Comparison of ENCODE assay signal across 8 mouse cellular contexts in the genomic region with DNA sequence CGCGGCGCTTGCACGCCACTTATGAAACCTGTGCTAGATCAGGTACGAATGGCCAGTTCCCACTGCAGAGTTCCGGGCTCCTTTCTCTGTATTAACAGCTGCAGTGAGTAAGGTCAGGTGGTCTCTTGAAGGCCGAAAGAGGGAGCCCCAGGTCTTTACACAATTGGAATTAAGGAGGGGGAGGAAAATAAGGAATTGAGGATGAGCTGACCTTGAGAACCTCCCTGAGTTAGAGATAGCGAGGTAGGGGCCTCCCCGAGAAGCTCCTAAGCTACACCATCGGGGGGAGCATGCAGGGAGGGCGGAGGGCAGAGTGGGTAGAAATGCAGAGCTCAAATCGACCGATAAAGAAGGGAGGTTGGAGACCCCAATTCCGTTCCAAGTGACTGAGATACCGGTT. TPM values are rescaled to one million over a fixed set of nuclear protein-coding genes. Genes with fewer than 3 reads are reported as not detected.
DNase-seq lines count a peak whose midpoint lies in the region; ATAC-seq and TF ChIP-seq lines count a peak whose summit lies in the region.

No protein-coding gene starts in this region.

- no peaks in the 10 kb centered on the region for H3K36me3 ChIP-seq in spleen, adult 2 months (ENCODE audit: control insufficient read depth, insufficient read depth, low read length)
- H3K36me3 ChIP-seq in hindbrain, embryonic 16.5 days (ENCODE audit: control insufficient read depth, insufficient read depth, low read length) = no peaks in the 10 kb centered on the region
- H3K36me3 ChIP-seq in midbrain, embryonic 14.5 days (ENCODE audit: control insufficient read depth, insufficient read depth, low read length) = no peaks in the 10 kb centered on the region

- H3K4me2 ChIP-seq in hindbrain, embryonic 16.5 days (ENCODE audit: low read length) = peak overlapping the region; percentile 90
- peak overlapping the region; percentile 85 for H3K4me2 ChIP-seq in midbrain, embryonic 14.5 days (ENCODE audit: low read length)

- no peak for TF ChIP-seq CTCF in cerebellum, adult 2 months (IDR thresholded peaks at IDR 0.05; ENCODE audit: borderline replicate concordance, insufficient read depth, low read depth, low read length)
- TF ChIP-seq CTCF in spleen, adult 2 months (IDR thresholded peaks at IDR 0.05; ENCODE audit: extremely low read depth, insufficient read depth, insufficient read length, insufficient replicate concordance) = no peak

- peak overlapping the region; percentile 76 for H3K9ac ChIP-seq in hindbrain, embryonic 16.5 days (ENCODE audit: low read depth, low read length)
- H3K9ac ChIP-seq in midbrain, embryonic 14.5 days (replicated peaks; ENCODE audit: low read length) = peak overlapping the region; percentile 67

- peaks cover 11% of the 10 kb centered on the region; the same call in 1 of the 2 replicates for H3K4me1 ChIP-seq in cerebellum, adult 2 months (ENCODE audit: control insufficient read depth, insufficient read depth, low read length)
- peaks cover 3% of the 10 kb centered on the region; the same call in 1 of the 2 replicates for H3K4me1 ChIP-seq in spleen, adult 2 months (ENCODE audit: control insufficient read depth, insufficient read depth, insufficient read length)
- peaks cover 6% of the 10 kb centered on the region for H3K4me1 ChIP-seq in hindbrain, embryonic 16.5 days (ENCODE audit: control insufficient read depth, insufficient read depth, low read depth, low read length)
- peaks cover 10% of the 10 kb centered on the region for H3K4me1 ChIP-seq in midbrain, embryonic 14.5 days (ENCODE audit: control insufficient read depth, insufficient read depth, low read length)

- peak overlapping the region; percentile 97 for H3K4me3 ChIP-seq in cerebellum, adult 2 months (replicated peaks; ENCODE audit: insufficient read depth, low read depth, low read length)
- peak overlapping the region; percentile 95 for H3K4me3 ChIP-seq in spleen, adult 2 months (ENCODE audit: extremely low read depth, insufficient read depth, insufficient read length)
- H3K4me3 ChIP-seq in hindbrain, embryonic 16.5 days (ENCODE audit: low read length) = peak overlapping the region; percentile 77
- peak overlapping the region; percentile 69 for H3K4me3 ChIP-seq in midbrain, embryonic 14.5 days (replicated peaks; ENCODE audit: low read depth, low read length)

- peak in 1 of 2 experiments; percentile 35 for DNase-seq in cerebellum, adult 2 months
- no peak for DNase-seq in cerebellum, adult 9-10 months
- DNase-seq in spleen, adult 2 months (ENCODE audit: low read depth in 1 of 2, low spot score in 2 of 2) = no peak
- DNase-seq in spleen, postnatal 4 days (ENCODE audit: low spot score in 2 of 2) = no peak
- DNase-seq in midbrain, embryonic 14.5 days = peak; percentile 67
- no peak for DNase-seq in cerebellum, adult 8-10 months
- no peak for DNase-seq in frontal cortex, postnatal 25 days (ENCODE audit: low spot score in 2 of 2)

- under 1% methylated on average over 15 of the region's 15 CpGs for WGBS in cerebellum, adult 2 months
- WGBS in spleen, adult 2 months = under 1% methylated on average over 15 of the region's 15 CpGs
- WGBS in hindbrain, embryonic 16.5 days = 0% methylated on average over 15 of the region's 15 CpGs
- under 1% methylated on average over 15 of the region's 15 CpGs for WGBS in midbrain, embryonic 14.5 days

- H3K27ac ChIP-seq in cerebellum, adult 2 months (ENCODE audit: insufficient read depth, low read length) = peak overlapping the region; percentile 49
- H3K27ac ChIP-seq in spleen, adult 2 months (ENCODE audit: insufficient read depth, low read length) = no peak overlapping the region
- peak overlapping the region; percentile 82 for H3K27ac ChIP-seq in hindbrain, embryonic 16.5 days (ENCODE audit: low read depth, low read length)
- peak overlapping the region; percentile 72 for H3K27ac ChIP-seq in midbrain, embryonic 14.5 days (replicated peaks; ENCODE audit: low read depth, low read length)

- ATAC-seq in hindbrain, embryonic 16.5 days = peak; percentile 65
- ATAC-seq in midbrain, embryonic 14.5 days (ENCODE audit: low FRiP score, low TSS enrichment) = peak; percentile 38

- no peaks in the 10 kb centered on the region for H3K27me3 ChIP-seq in cerebellum, adult 2 months (ENCODE audit: control insufficient read depth, insufficient read depth, low read length)
- no peaks in the 10 kb centered on the region for H3K27me3 ChIP-seq in spleen, adult 2 months (ENCODE audit: control insufficient read depth, insufficient read depth, low read length)
- H3K27me3 ChIP-seq in hindbrain, embryonic 16.5 days (replicated peaks; ENCODE audit: control insufficient read depth, insufficient read depth, low read length) = no peaks in the 10 kb centered on the region
- H3K27me3 ChIP-seq in midbrain, embryonic 14.5 days (ENCODE audit: control insufficient read depth, insufficient read depth, low read length) = 0 out of 2 replicates have a peak, but pooled peaks cover 5% of the 10 kb centered on the region

- H3K9me3 ChIP-seq in hindbrain, embryonic 16.5 days (ENCODE audit: control insufficient read depth, low read length) = no peaks in the 10 kb centered on the region
- H3K9me3 ChIP-seq in midbrain, embryonic 14.5 days (ENCODE audit: control insufficient read depth, low read length) = no peaks in the 10 kb centered on the region

- no peak for TF ChIP-seq POLR2A in cerebellum, adult 2 months (IDR thresholded peaks at IDR 0.05; ENCODE audit: borderline replicate concordance, insufficient read depth, low read length)
- no peak for TF ChIP-seq POLR2A in spleen, adult 2 months (IDR thresholded peaks at IDR 0.05; ENCODE audit: low read depth, low read length)

RNA-seq across cellular contexts. Expression of a gene that starts 0.4 kb away (rescaled TPM):
- 272 and 279 TPM in 2 replicates for polyA plus RNA-seq in cerebellum, adult 2 months (2012; rRNA removed)
- 60.2 and 83.2 TPM in 2 replicates for polyA plus RNA-seq in spleen, adult 2 months (2012; rRNA removed)
- 202 and 237 TPM in 2 replicates for polyA plus RNA-seq in hindbrain, embryonic 16.5 days (2015; fragmentation: Nextera tagmentation; extraction: Ambion mirVana)
- polyA plus RNA-seq in midbrain, embryonic 14.5 days (2014; fragmentation: Nextera tagmentation; extraction: Ambion mirVana) = 124 and 177 TPM in 2 replicates

RNA-seq across cellular contexts. Expression of a gene that starts 43.5 kb away (rescaled TPM):
- polyA plus RNA-seq in cerebellum, adult 2 months (2012; rRNA removed) = 42.5 and 45.0 TPM in 2 replicates
- 14.6 and 16.6 TPM in 2 replicates for polyA plus RNA-seq in spleen, adult 2 months (2012; rRNA removed)
- polyA plus RNA-seq in hindbrain, embryonic 16.5 days (2015; fragmentation: Nextera tagmentation; extraction: Ambion mirVana) = 43.8 and 43.9 TPM in 2 replicates
- 23.2 and 28.6 TPM in 2 replicates for polyA plus RNA-seq in midbrain, embryonic 14.5 days (2014; fragmentation: Nextera tagmentation; extraction: Ambion mirVana)
